Mouse (Mus musculus): Measurements from ENCODE around the gene Rab27a. TPM values are rescaled to one million over a fixed set of nuclear protein-coding genes. Genes with fewer than 3 reads are reported as not detected.

Rab27a gene
- total and polyA plus RNA-seq, 3 experiments = 8.8 to 11.2 TPM; not detected in 1

DNA sequence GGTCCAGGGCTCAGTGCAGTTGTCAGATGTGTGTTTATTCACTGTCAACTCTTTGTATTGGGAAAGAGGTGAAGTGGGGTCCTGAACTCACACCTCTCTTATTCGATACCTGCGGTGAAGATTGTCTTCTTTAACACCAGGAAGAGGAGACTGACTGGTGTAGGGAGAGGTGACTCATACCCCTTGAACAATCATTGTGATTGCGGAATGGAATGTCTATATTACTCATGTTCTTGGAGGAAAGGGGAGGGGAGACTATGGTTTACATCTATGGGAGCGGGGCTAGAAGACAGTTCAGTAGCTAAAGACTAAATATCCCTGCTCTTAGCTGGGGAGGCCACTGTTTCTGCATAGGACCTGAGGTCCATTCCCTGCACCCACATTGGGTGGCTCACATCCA is 85.9 kb downstream of the Rab27a start:
- no peak for DNase-seq (ENCODE audit: low read depth, low spot score)
- TF ChIP-seq UBTF (IDR thresholded peaks at IDR 0.05; ENCODE audit: borderline replicate concordance, insufficient read depth, low read depth, low read length) = no peak
- no peak for TF ChIP-seq POLR2AphosphoS5 (IDR thresholded peaks at IDR 0.05; ENCODE audit: borderline replicate concordance, low read depth, low read length)
- TF ChIP-seq ZKSCAN1 (IDR thresholded peaks at IDR 0.05; ENCODE audit: low read depth, low read length) = no peak
- no peak for TF ChIP-seq BHLHE40 (IDR thresholded peaks at IDR 0.05; ENCODE audit: borderline replicate concordance, low read depth, low read length)
- TF ChIP-seq RCOR1 (IDR thresholded peaks at IDR 0.05; ENCODE audit: low read depth, low read length) = no peak
- no peak for TF ChIP-seq POLR2AphosphoS2 (IDR thresholded peaks at IDR 0.05; ENCODE audit: low read length)
- TF ChIP-seq POLR2A (IDR thresholded peaks at IDR 0.05; ENCODE audit: control insufficient read depth in 1 of 2, insufficient read depth in 1 of 2, low read depth in 1 of 2, low read length in 2 of 2, poor library complexity in 1 of 2) = no peak
- no peak overlapping the region for H3K27ac ChIP-seq (ENCODE audit: control insufficient read depth, low read depth, low read length)
- H3K36me3 ChIP-seq (ENCODE audit: control insufficient read depth in 1 of 2, insufficient read depth in 2 of 2, low read length in 2 of 2) = peaks cover 0 to 4% of the 10 kb centered on the region in 2 experiments; a peak in 3 of 4 replicates
- H3K79me2 ChIP-seq (ENCODE audit: control insufficient read depth, insufficient read depth, low read length, poor library complexity) = no peaks in the 10 kb centered on the region
- H3K4me3 ChIP-seq (ENCODE audit: control insufficient read depth in 1 of 2, insufficient read depth in 1 of 2, low read depth in 2 of 2, low read length in 2 of 2) = no peak overlapping the region
- H3K9me3 ChIP-seq (replicated peaks; ENCODE audit: insufficient read depth, low read length) = no peaks in the 10 kb centered on the region
- H3K4me1 ChIP-seq (ENCODE audit: control insufficient read depth in 1 of 2, insufficient read depth in 2 of 2, low read length in 2 of 2) = no peaks in the 10 kb centered on the region; a peak in 1 of 4 replicates
- no peaks in the 10 kb centered on the region for H3K27me3 ChIP-seq (ENCODE audit: control insufficient read depth in 1 of 2, insufficient read depth in 2 of 2, low read length in 2 of 2)
- no peak overlapping the region for H3K9ac ChIP-seq (ENCODE audit: control insufficient read depth, low read depth, low read length, poor library complexity, severe bottlenecking)

- Histone ChIP-seq H3K4me1 (ENCODE audit: control insufficient read depth in 1 of 2, insufficient read depth in 2 of 2, low read length in 2 of 2) (no peaks in the 10 kb centered on the region), H3K9me3 (replicated peaks; ENCODE audit: insufficient read depth, low read length) (no peaks in the 10 kb centered on the region), H3K27me3 (ENCODE audit: control insufficient read depth in 1 of 2, insufficient read depth in 2 of 2, low read length in 2 of 2) (no peaks in the 10 kb centered on the region; a peak in 1 of 4 replicates), H3K27ac (ENCODE audit: control insufficient read depth, low read depth, low read length) (no peak overlapping the region), H3K79me2 (ENCODE audit: control insufficient read depth, insufficient read depth, low read length, poor library complexity) (no peaks in the 10 kb centered on the region), H3K9ac (ENCODE audit: control insufficient read depth, low read depth, low read length, poor library complexity, severe bottlenecking) (no peak overlapping the region), H3K4me3 (ENCODE audit: control insufficient read depth in 1 of 2, insufficient read depth in 1 of 2, low read depth in 2 of 2, low read length in 2 of 2) (no peak overlapping the region), H3K36me3 (ENCODE audit: control insufficient read depth in 1 of 2, insufficient read depth in 2 of 2, low read length in 2 of 2) (no peaks in the 10 kb centered on the region)
- TF ChIP-seq MAX (IDR thresholded peaks at IDR 0.05; ENCODE audit: low read length) (no peak), POLR2AphosphoS5 (IDR thresholded peaks at IDR 0.05; ENCODE audit: borderline replicate concordance, low read depth, low read length) (no peak), SMC3 (IDR thresholded peaks at IDR 0.05; ENCODE audit: low read depth, low read length) (no peak), TCF12 (IDR thresholded peaks at IDR 0.05; ENCODE audit: low read depth, low read length) (no peak), NELFE (IDR thresholded peaks at IDR 0.05; ENCODE audit: low read depth, low read length) (no peak), ZC3H11A (IDR thresholded peaks at IDR 0.05; ENCODE audit: low read depth, low read length) (no peak), MAZ (IDR thresholded peaks at IDR 0.05; ENCODE audit: low read depth, low read length) (no peak), CTCF (IDR thresholded peaks at IDR 0.05 in 2 of 3, conservative IDR thresholded peaks at IDR 0.05 in 1 of 3; ENCODE audit: control insufficient read depth in 1 of 3, insufficient read depth in 1 of 3, low read depth in 2 of 3, low read length in 3 of 3, poor library complexity in 1 of 3, severe bottlenecking in 1 of 3) (no peak), ZNF384 (IDR thresholded peaks at IDR 0.05; ENCODE audit: low read depth, low read length) (no peak), ETS1 (IDR thresholded peaks at IDR 0.05; ENCODE audit: low read depth, low read length) (no peak), CHD1 (IDR thresholded peaks at IDR 0.05; ENCODE audit: low read depth, low read length) (no peak), TAL1 (IDR thresholded peaks at IDR 0.05; ENCODE audit: low read length) (no peak), MYB (IDR thresholded peaks at IDR 0.05; ENCODE audit: low read depth, low read length) (no peak), ZKSCAN1 (IDR thresholded peaks at IDR 0.05; ENCODE audit: low read depth, low read length) (no peak), RAD21 (IDR thresholded peaks at IDR 0.05; ENCODE audit: low read depth, low read length) (no peak), MXI1 (IDR thresholded peaks at IDR 0.05; ENCODE audit: low read depth, low read length) (no peak), TBP (IDR thresholded peaks at IDR 0.05; ENCODE audit: low read depth, low read length) (no peak), BHLHE40 (IDR thresholded peaks at IDR 0.05; ENCODE audit: borderline replicate concordance, low read depth, low read length) (no peak), NRF1 (IDR thresholded peaks at IDR 0.05; ENCODE audit: insufficient read depth, low read depth, low read length, poor library complexity, severe bottlenecking) (no peak)
- no peak for DNase-seq (ENCODE audit: low read depth, low spot score)
Observed at GRCm38 (mm10) chr9:73137341-73137886, 92.8 kb downstream of the Rab27a start.
